Mouse (Mus musculus) small intestine, adult 10 weeks (tissue): Measurements from ENCODE around the gene Aox1. TPM values are rescaled to one million over a fixed set of nuclear protein-coding genes. Genes with fewer than 3 reads are reported as not detected.

ENCODE experiments used
- polyA plus RNA-seq: library from polyadenylated mRNA; stranded (reverse); fragments of 350-450 nt; fragmentation: Illumina TruSeq; extraction: RNeasy Lipid Tissue Mini Kit (QIAGEN cat#74804); gene quantifications from one replicate; pipeline ENCODE4 v1.2.3, GENCODE M21; 2014; ENCODE audit warnings: low replicate concordance

The Aox1 gene
- polyA plus RNA-seq = 0.93 TPM

DNA sequence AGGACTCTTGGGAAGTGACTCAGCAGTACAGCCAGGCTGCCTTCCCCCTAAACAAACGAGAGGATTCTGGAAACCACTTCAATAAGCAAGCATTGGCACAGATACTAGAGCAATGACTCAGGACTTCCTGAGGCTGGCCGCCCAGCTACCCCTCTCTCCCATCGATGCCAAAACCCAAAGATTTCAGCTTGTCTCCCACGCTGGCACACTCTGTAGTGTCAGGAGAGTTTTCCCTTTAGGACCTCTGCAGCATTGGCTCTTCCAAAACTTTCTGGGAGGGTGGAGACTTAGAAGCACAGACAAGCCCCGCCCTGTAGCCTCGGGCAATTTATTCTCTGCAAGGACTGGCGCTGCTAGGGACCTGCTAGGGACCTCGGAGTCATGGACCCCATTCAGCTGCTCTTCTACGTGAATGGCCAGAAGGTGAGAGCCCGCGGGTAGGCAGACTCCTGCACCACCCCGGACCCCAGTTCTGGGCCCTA is at the start of gene Aox1:
TSS of gene Aox1 (plus strand) at position 296 of the 482 bp plus-strand sequence.

DNA sequence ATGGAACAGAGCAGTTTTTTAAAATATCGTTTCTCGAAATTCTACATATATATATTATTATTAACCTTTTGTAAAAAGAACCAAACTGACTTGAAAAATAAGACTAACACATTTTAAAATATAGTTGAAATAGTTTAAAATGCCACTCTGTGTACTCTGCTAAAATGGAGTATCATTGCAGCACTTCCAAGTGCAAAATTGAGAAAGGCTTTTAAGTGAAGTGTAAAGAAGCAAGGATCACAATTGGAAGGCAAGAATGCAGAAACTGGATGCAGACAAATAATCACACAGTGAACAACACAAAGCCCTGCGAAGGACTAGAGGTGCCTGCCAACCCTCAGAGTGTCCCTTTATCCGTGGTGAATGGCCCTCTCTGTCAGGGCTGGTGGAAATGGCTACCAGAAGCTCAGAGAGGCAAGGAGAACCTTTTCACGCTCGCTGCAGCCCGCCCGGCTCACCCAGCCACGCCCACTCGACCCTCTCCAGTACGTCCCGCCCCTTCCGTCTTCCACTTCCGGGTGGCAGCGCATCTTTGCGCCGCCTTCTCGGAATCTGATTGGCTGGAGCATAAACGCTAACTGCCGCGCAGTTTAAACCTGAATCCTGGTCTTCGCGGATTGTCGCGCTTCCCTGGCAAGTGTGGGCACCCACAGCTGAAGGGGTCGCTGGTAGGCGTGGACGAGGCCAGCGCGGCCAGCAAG is 34.1 kb upstream of the Aox1 start, which contains the start of gene Sgo2a:
TSS of gene Sgo2a (plus strand) at position 540 of the 701 bp plus-strand sequence.

DNA sequence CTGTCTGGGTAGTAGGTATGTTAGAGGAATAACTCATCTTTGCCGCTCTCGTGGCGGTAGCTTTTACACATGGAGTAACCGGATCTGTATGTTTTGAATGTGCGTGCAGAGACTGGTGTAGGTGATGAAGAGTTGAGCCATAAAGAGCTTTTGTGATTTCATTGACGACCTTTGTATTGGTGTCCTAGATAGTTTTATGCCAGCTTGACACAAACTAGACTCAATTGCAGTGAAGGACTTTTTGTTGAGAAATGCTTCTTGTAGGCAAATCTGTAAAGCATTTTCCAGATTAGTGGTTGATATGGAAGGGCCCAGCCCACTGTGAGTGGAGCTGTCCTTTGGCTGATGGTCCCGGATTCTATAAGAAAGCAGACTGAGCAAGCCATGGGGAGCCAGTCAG is 10.9 kb upstream of the Aox1 start, which contains the start of gene Kctd18:
TSS of gene Kctd18 (minus strand) at position 101 of the 400 bp plus-strand sequence.

DNA sequence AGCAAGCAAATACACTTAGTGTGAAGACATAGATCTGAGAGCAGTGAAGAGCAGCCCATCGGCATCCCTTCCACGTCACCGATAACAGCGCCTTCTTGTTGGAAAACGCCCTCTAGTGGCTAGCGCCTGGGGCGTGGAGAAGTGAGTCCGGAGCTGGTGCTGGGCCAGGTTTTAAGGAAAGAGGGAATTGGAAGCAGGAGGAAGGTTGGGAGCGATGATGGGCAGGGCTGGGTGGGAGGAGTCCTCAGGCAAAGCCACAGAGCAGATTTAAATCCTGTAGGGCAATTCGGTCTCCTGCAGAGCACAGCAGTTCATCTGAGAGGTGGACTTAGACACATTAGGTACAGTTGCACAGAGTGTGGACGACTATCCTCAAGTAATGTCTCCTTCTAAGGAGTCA is 83.1 kb downstream of the Aox1 start, which contains the start of gene Aox3:
TSS of gene Aox3 (plus strand) at position 251 of the 400 bp plus-strand sequence.

Other genes starting within 250 kb of the Aox1 start
- gene Sgo2a, start 34.0 kb upstream of the Aox1 start, polyA plus RNA-seq = 8.8 TPM
- gene Kctd18, start 11.0 kb upstream of the Aox1 start, polyA plus RNA-seq = 8.7 TPM
- 0.59 TPM for gene Aox3, start 83.2 kb downstream of the Aox1 start, polyA plus RNA-seq
- gene Aox4, start 180.5 kb downstream of the Aox1 start, polyA plus RNA-seq = not detected
- gene Aox2, start 248.4 kb downstream of the Aox1 start, polyA plus RNA-seq = 0.07 TPM